Mouse (Mus musculus) liver, embryonic 14.5 days (tissue): ENCODE measurements around the gene Olfr455.

ENCODE experiments used
- CTCF ChIP-seq: IDR thresholded peaks from 2 replicates; pipeline ENCODE4 v1.5.1; 2016; ENCODE audit warnings: antibody characterized with exemption, low read depth, control low read depth
- EP300 ChIP-seq: IDR thresholded peaks from 2 replicates; pipeline ENCODE4 v1.6.1; 2016; ENCODE audit warnings: antibody characterized with exemption, low read depth

DNA sequence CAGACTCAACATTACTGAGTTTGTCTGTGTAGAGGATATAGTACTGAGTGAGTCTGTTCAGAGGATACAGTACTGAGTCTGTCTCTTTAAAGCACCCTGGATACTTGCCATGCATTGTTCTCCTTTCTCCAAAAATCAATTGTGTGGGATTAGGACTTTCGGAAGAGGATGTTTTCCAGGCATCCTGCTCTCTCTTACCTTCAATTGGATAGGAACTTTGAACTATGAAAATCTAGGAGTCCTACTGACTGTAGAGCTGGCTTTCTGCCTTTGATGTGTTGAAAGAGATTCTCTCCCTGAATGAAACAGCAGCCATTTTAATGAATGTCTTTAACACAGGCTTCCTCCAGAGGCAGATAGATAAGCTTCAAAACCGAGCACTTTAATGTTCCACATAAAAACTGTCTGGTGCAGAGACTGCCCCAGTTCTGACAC, 1.9 kb downstream of the Olfr455 start:
- TF ChIP-seq CTCF = no peak
- no peak for TF ChIP-seq EP300
